Mouse (Mus musculus): Measurements from ENCODE around the gene Lgals4. TPM values are rescaled to one million over a fixed set of nuclear protein-coding genes. Genes with fewer than 3 reads are reported as not detected.

Gene Lgals4
- polyA plus RNA-seq, 1 experiment, result 2.4 TPM

- Histone ChIP-seq H3K9me3 (replicated peaks; ENCODE audit: control insufficient read depth, insufficient read depth, low read length, poor library complexity, severe bottlenecking) (no peaks in the 10 kb centered on the region), H3K27ac (ENCODE audit: insufficient read depth, low read length) (no peak overlapping the region), H3K36me3 (ENCODE audit: control insufficient read depth, insufficient read depth, low read length, poor library complexity, severe bottlenecking) (peaks cover 8% of the 10 kb centered on the region; the same call in 1 of the 2 replicates), H3K9ac (ENCODE audit: low read depth, poor library complexity, severe bottlenecking) (peak overlapping the region; percentile 19), H3K4me3 (ENCODE audit: low read depth, low read length) (peak overlapping the region; percentile 68), H3K27me3 (ENCODE audit: control insufficient read depth, insufficient read depth, low read length, poor library complexity, severe bottlenecking) (no peaks in the 10 kb centered on the region), H3K4me1 (ENCODE audit: control insufficient read depth, insufficient read depth, low read length) (no peaks in the 10 kb centered on the region)
- TF ChIP-seq EP300 (IDR thresholded peaks at IDR 0.05; ENCODE audit: insufficient read depth, low read depth, low read length), result no peak
- TF ChIP-seq CTCF (IDR thresholded peaks at IDR 0.05; ENCODE audit: low read depth, low read length), result no peak
- TF ChIP-seq POLR2A (IDR thresholded peaks at IDR 0.05; ENCODE audit: insufficient read depth, low read length), result no peak
Observed at GRCm38 (mm10) chr7:28888701-28889161, 55.1 kb downstream of the Lgals4 start.

Other genes with a start within 250 kb of the Lgals4 start
- gene Samd4b, start 235.7 kb upstream of the Lgals4 start, polyA plus RNA-seq (2011; ENCODE audit: insufficient read depth, insufficient read length, low read depth, missing spikeins), result 86.0 and 94.1 TPM in 2 replicates
- 64.4 and 75.1 TPM in 2 replicates for gene Pak4, start 235.7 kb upstream of the Lgals4 start, polyA plus RNA-seq (2011; ENCODE audit: insufficient read depth, insufficient read length, low read depth, missing spikeins)
- gene Acp7, start 202.5 kb upstream of the Lgals4 start, polyA plus RNA-seq (2011; ENCODE audit: insufficient read depth, insufficient read length, low read depth, missing spikeins), result 1.4 and 1.8 TPM in 2 replicates
- gene Fbxo27, start 141.0 kb upstream of the Lgals4 start, polyA plus RNA-seq (2011; ENCODE audit: insufficient read depth, insufficient read length, low read depth, missing spikeins), result 5.2 and 9.6 TPM in 2 replicates
- 6.7 and 7.0 TPM in 2 replicates for gene Fbxo17, start 117.0 kb upstream of the Lgals4 start, polyA plus RNA-seq (2011; ENCODE audit: insufficient read depth, insufficient read length, low read depth, missing spikeins)
- gene Mrps12, start 92.0 kb upstream of the Lgals4 start, polyA plus RNA-seq (2011; ENCODE audit: insufficient read depth, insufficient read length, low read depth, missing spikeins), result 53.5 and 60.9 TPM in 2 replicates
- gene Sars2, start 91.9 kb upstream of the Lgals4 start, polyA plus RNA-seq (2011; ENCODE audit: insufficient read depth, insufficient read length, low read depth, missing spikeins), result 22.4 and 22.5 TPM in 2 replicates
- not detected in 2 replicates for gene Ccer2, start 77.7 kb upstream of the Lgals4 start, polyA plus RNA-seq (2011; ENCODE audit: insufficient read depth, insufficient read length, low read depth, missing spikeins)
- 28.1 and 30.5 TPM in 2 replicates for gene Sirt2, start 67.1 kb upstream of the Lgals4 start, polyA plus RNA-seq (2011; ENCODE audit: insufficient read depth, insufficient read length, low read depth, missing spikeins)
- gene Nfkbib, start 66.3 kb upstream of the Lgals4 start, polyA plus RNA-seq (2011; ENCODE audit: insufficient read depth, insufficient read length, low read depth, missing spikeins), result 23.8 and 27.9 TPM in 2 replicates
- gene Rinl, start 44.9 kb upstream of the Lgals4 start, polyA plus RNA-seq (2011; ENCODE audit: insufficient read depth, insufficient read length, low read depth, missing spikeins), result 24.6 and 28.0 TPM in 2 replicates
- 633 and 662 TPM in 2 replicates for gene Hnrnpl, start 25.3 kb upstream of the Lgals4 start, polyA plus RNA-seq (2011; ENCODE audit: insufficient read depth, insufficient read length, low read depth, missing spikeins)
- 41.3 and 53.0 TPM in 2 replicates for gene Ech1, start 8.6 kb upstream of the Lgals4 start, polyA plus RNA-seq (2011; ENCODE audit: insufficient read depth, insufficient read length, low read depth, missing spikeins)
- not detected in 2 replicates for gene Lgals7, start 30.0 kb downstream of the Lgals4 start, polyA plus RNA-seq (2011; ENCODE audit: insufficient read depth, insufficient read length, low read depth, missing spikeins)
- 0.21 and 0.33 TPM in 2 replicates for gene Capn12, start 47.6 kb downstream of the Lgals4 start, polyA plus RNA-seq (2011; ENCODE audit: insufficient read depth, insufficient read length, low read depth, missing spikeins)
- gene Actn4, start 128.5 kb downstream of the Lgals4 start, polyA plus RNA-seq (2011; ENCODE audit: insufficient read depth, insufficient read length, low read depth, missing spikeins), result 318 and 324 TPM in 2 replicates
- gene Eif3k, start 148.0 kb downstream of the Lgals4 start, polyA plus RNA-seq (2011; ENCODE audit: insufficient read depth, insufficient read length, low read depth, missing spikeins), result 409 and 413 TPM in 2 replicates
- 33.2 and 36.3 TPM in 2 replicates for gene Map4k1, start 148.2 kb downstream of the Lgals4 start, polyA plus RNA-seq (2011; ENCODE audit: insufficient read depth, insufficient read length, low read depth, missing spikeins)